Mouse (Mus musculus) heart, embryonic 15.5 days (tissue): ENCODE data around the gene Eif3j1. TPM values are rescaled to one million over a fixed set of nuclear protein-coding genes. Genes with fewer than 3 reads are reported as not detected.
A peak's percentile ranks its signal among the peaks of the same experiment; 100 is the strongest.
"Not testable (repeated sequence)": the region's sequence is repeated elsewhere in the genome, so short reads cannot be mapped to it uniquely, and the experiment has no call there.

Source experiments
- ATAC-seq: fragments of 200-750 bp; cut with Nextera tagmentation; replicated peaks from 2 replicates; pipeline ENCODE4 v1.8.0; 2017; ENCODE audit warnings: low read depth, moderate TSS enrichment; ENCODE audit not compliant: insufficient number of reproducible peaks, insufficient read depth, low FRiP score
- H3K27ac ChIP-seq: fragments of 300-500 bp; sonication (generic); 2 replicates; pipeline ENCODE4 v1.5.1; 2015; ENCODE audit warnings: mild to moderate bottlenecking, inconsistent platforms
- H3K27me3 ChIP-seq: fragments of 300-500 bp; sonication (generic); 2 replicates; pipeline ENCODE4 v1.6.1; 2015; ENCODE audit warnings: inconsistent platforms
- H3K36me3 ChIP-seq: fragments of 300-500 bp; sonication (generic); 2 replicates; pipeline ENCODE4 v1.6.1; 2015; ENCODE audit warnings: mild to moderate bottlenecking, inconsistent platforms
- H3K4me1 ChIP-seq: fragments of 300-500 bp; sonication (generic); replicated peaks from 2 replicates; pipeline ENCODE4 v1.6.1; 2015; ENCODE audit warnings: inconsistent platforms
- H3K4me2 ChIP-seq: fragments of 300-500 bp; sonication (generic); 2 replicates; pipeline ENCODE4 v1.6.1; 2015; ENCODE audit warnings: inconsistent platforms, mild to moderate bottlenecking, moderate library complexity
- H3K4me3 ChIP-seq: fragments of 300-500 bp; sonication (generic); 2 replicates; pipeline ENCODE4 v1.5.1; 2015; ENCODE audit warnings: mild to moderate bottlenecking, inconsistent platforms
- H3K9ac ChIP-seq: fragments of 300-500 bp; sonication (generic); 2 replicates; pipeline ENCODE4 v1.6.1; 2015; ENCODE audit warnings: mild to moderate bottlenecking, inconsistent platforms
- H3K9me3 ChIP-seq: fragments of 300-500 bp; sonication (generic); replicated peaks from 2 replicates; pipeline ENCODE4 v1.6.1; 2016; ENCODE audit warnings: inconsistent platforms
- WGBS: fragments of 180-500 bp; shearing (Covaris S2); methylation state at CpG from one replicate; pipeline ENCODE4 v1.1.7; 2015; ENCODE audit warnings: mixed read lengths; 5-methylcytosine and 5-hydroxymethylcytosine counted together
- polyA plus RNA-seq: library from polyadenylated mRNA; unstranded; fragments of >200 nt; fragmentation: Nextera tagmentation; extraction: Ambion mirVana; gene quantifications from 2 replicates; pipeline ENCODE4 v1.2.1, GENCODE M21; 2015

Gene Eif3j1
- polyA plus RNA-seq: 9.4 and 10.2 TPM in 2 replicates

- no peaks in the 10 kb centered on the region for H3K9me3 ChIP-seq
- peaks cover 9% of the 10 kb centered on the region for H3K4me1 ChIP-seq
- H3K27me3 ChIP-seq: no peaks in the 10 kb centered on the region
- under 1% methylated on average over 61 of the region's 67 CpGs for whole genome bisulfite sequencing
- H3K9ac ChIP-seq: peak within 1 kb of the TSS; percentile 99
- peak within 1 kb of the TSS; percentile 97 for H3K4me3 ChIP-seq
- H3K4me2 ChIP-seq: peak within 1 kb of the TSS; percentile 72
- peak; percentile 99 for ATAC-seq
- H3K27ac ChIP-seq: peak within 1 kb of the TSS; percentile 93
- no peaks in the 10 kb centered on the region for H3K36me3 ChIP-seq
Measured at GRCm38 (mm10) chr2:122027862-122028755, at the start of gene Eif3j1. Eif3j1 (plus strand) TSS chr2:122028546.

GRCm38 (mm10) chr2:121995738-121996137, 32.6 kb upstream of the Eif3j1 start:
- 89% methylated on average over 1 of the region's 1 CpGs for WGBS

GRCm38 (mm10) chr2:122008832-122009231, 19.5 kb upstream of the Eif3j1 start:
- H3K9me3 ChIP-seq: no peaks in the 10 kb centered on the region
- no peaks in the 10 kb centered on the region for H3K4me1 ChIP-seq
- WGBS: 94% methylated on average over 3 of the region's 3 CpGs
- no peaks in the 10 kb centered on the region for H3K27me3 ChIP-seq
- H3K9ac ChIP-seq: no peak overlapping the region
- H3K4me3 ChIP-seq: no peak overlapping the region
- ATAC-seq: no peak
- H3K27ac ChIP-seq: no peak overlapping the region
- H3K4me2 ChIP-seq: no peak overlapping the region
- peaks cover 29% of the 10 kb centered on the region for H3K36me3 ChIP-seq

More at GRCm38 (mm10) chr2:121995738-121996137, 32.6 kb upstream of the Eif3j1 start:
- no peaks in the 10 kb centered on the region for H3K4me1 ChIP-seq
- H3K36me3 ChIP-seq: peaks cover 31% of the 10 kb centered on the region
- H3K27ac ChIP-seq: no peak overlapping the region
- no peak overlapping the region for H3K9ac ChIP-seq
- no peaks in the 10 kb centered on the region for H3K9me3 ChIP-seq
- no peak overlapping the region for H3K4me3 ChIP-seq
- no peak overlapping the region for H3K4me2 ChIP-seq
- H3K27me3 ChIP-seq: no peaks in the 10 kb centered on the region
- no peak for ATAC-seq

GRCm38 (mm10) chr2:122011441-122011840, 16.9 kb upstream of the Eif3j1 start:
- H3K4me1 ChIP-seq: no peaks in the 10 kb centered on the region
- H3K9ac ChIP-seq: no peak overlapping the region
- no peak overlapping the region for H3K4me2 ChIP-seq
- no peak overlapping the region for H3K27ac ChIP-seq
- WGBS: 86% methylated on average over 7 of the region's 7 CpGs
- H3K36me3 ChIP-seq: peaks cover 31% of the 10 kb centered on the region
- no peak overlapping the region for H3K4me3 ChIP-seq
- no peaks in the 10 kb centered on the region for H3K27me3 ChIP-seq
- ATAC-seq: no peak
- H3K9me3 ChIP-seq: no peaks in the 10 kb centered on the region

GRCm38 (mm10) chr2:122018705-122019104, 9.6 kb upstream of the Eif3j1 start:
- H3K27me3 ChIP-seq: no peaks in the 10 kb centered on the region
- no peak overlapping the region for H3K4me2 ChIP-seq
- H3K4me1 ChIP-seq: no peaks in the 10 kb centered on the region
- peaks cover 8% of the 10 kb centered on the region; the same call in 1 of the 2 replicates for H3K36me3 ChIP-seq
- WGBS: 50% methylated on average over 1 of the region's 1 CpGs
- no peak overlapping the region for H3K4me3 ChIP-seq
- no peak for ATAC-seq
- no peak overlapping the region for H3K27ac ChIP-seq
- H3K9me3 ChIP-seq: no peaks in the 10 kb centered on the region
- no peak overlapping the region for H3K9ac ChIP-seq

GRCm38 (mm10) chr2:122022284-122022683, 6.1 kb upstream of the Eif3j1 start:
- ATAC-seq: no peak
- 76% methylated on average over 2 of the region's 2 CpGs for WGBS
- no peak overlapping the region for H3K9ac ChIP-seq
- H3K9me3 ChIP-seq: no peaks in the 10 kb centered on the region
- H3K4me3 ChIP-seq: no peak overlapping the region
- H3K4me2 ChIP-seq: no peak overlapping the region
- no peaks in the 10 kb centered on the region for H3K36me3 ChIP-seq
- no peak overlapping the region for H3K27ac ChIP-seq
- no peaks in the 10 kb centered on the region for H3K27me3 ChIP-seq
- H3K4me1 ChIP-seq: no peaks in the 10 kb centered on the region

- H3K27me3 ChIP-seq, H3K4me3 ChIP-seq, ATAC-seq, H3K36me3 ChIP-seq, H3K9me3 ChIP-seq, H3K27ac ChIP-seq, H3K9ac ChIP-seq, H3K4me1 ChIP-seq, H3K4me2 ChIP-seq: not testable (repeated sequence)
- 93% methylated on average over 10 of the region's 10 CpGs for WGBS
Measured at GRCm38 (mm10) chr2:122027091-122027490, 1.3 kb upstream of the Eif3j1 start.

GRCm38 (mm10) chr2:122028756-122029700, 682 bp downstream of the Eif3j1 start:
- H3K4me1 ChIP-seq: peaks cover 9% of the 10 kb centered on the region
- H3K4me3 ChIP-seq: peak overlapping the region; percentile 97
- no peaks in the 10 kb centered on the region for H3K27me3 ChIP-seq
- peak overlapping the region; percentile 72 for H3K4me2 ChIP-seq
- H3K27ac ChIP-seq: peak overlapping the region; percentile 93
- peak; percentile 43 for ATAC-seq
- H3K9ac ChIP-seq: peak overlapping the region; percentile 99
- 1% methylated on average over 61 of the region's 71 CpGs for WGBS
- H3K36me3 ChIP-seq: no peaks in the 10 kb centered on the region; the same call in 1 of the 2 replicates
- H3K9me3 ChIP-seq: no peaks in the 10 kb centered on the region

GRCm38 (mm10) chr2:122031970-122032369, 3.6 kb downstream of the Eif3j1 start:
- ATAC-seq: no peak
- H3K27ac ChIP-seq: no peak overlapping the region
- H3K4me3 ChIP-seq: no peak overlapping the region
- no peak overlapping the region for H3K9ac ChIP-seq
- H3K9me3 ChIP-seq: no peaks in the 10 kb centered on the region
- WGBS: 70% methylated on average over 6 of the region's 6 CpGs
- H3K4me2 ChIP-seq: no peak overlapping the region
- H3K27me3 ChIP-seq: no peaks in the 10 kb centered on the region
- H3K36me3 ChIP-seq: peaks cover 5% of the 10 kb centered on the region; the same call in 1 of the 2 replicates
- peaks cover 13% of the 10 kb centered on the region for H3K4me1 ChIP-seq

GRCm38 (mm10) chr2:122036064-122036463, 7.7 kb downstream of the Eif3j1 start:
- WGBS: 70% methylated on average over 3 of the region's 3 CpGs
- ATAC-seq: no peak
- no peak overlapping the region for H3K9ac ChIP-seq
- H3K4me1 ChIP-seq: peaks cover 5% of the 10 kb centered on the region; the same call in 1 of the 2 replicates
- H3K9me3 ChIP-seq: no peaks in the 10 kb centered on the region
- no peak overlapping the region for H3K27ac ChIP-seq
- no peak overlapping the region for H3K4me2 ChIP-seq
- peaks cover 13% of the 10 kb centered on the region; the same call in 1 of the 2 replicates for H3K36me3 ChIP-seq
- H3K27me3 ChIP-seq: no peaks in the 10 kb centered on the region
- H3K4me3 ChIP-seq: no peak overlapping the region

GRCm38 (mm10) chr2:122043926-122044325, 15.6 kb downstream of the Eif3j1 start:
- Histone ChIP-seq H3K4me2 (no peak overlapping the region), H3K9ac (no peak overlapping the region), H3K36me3 (peaks cover 28% of the 10 kb centered on the region), H3K27ac (no peak overlapping the region), H3K27me3 (no peaks in the 10 kb centered on the region), H3K4me1 (no peaks in the 10 kb centered on the region), H3K9me3 (no peaks in the 10 kb centered on the region), H3K4me3 (no peak overlapping the region)
- ATAC-seq: no peak
